Mouse (Mus musculus) limb, embryonic 14.5 days (tissue): ENCODE measurements around the gene Srgap1. TPM values are rescaled to one million over a fixed set of nuclear protein-coding genes. Genes with fewer than 3 reads are reported as not detected.

Source experiments
- ATAC-seq: fragments of 200-750 bp; cut with Nextera tagmentation; 2 replicates; pipeline ENCODE4 v1.8.0; 2017; ENCODE audit warnings: low read depth, moderate number of reproducible peaks, moderate TSS enrichment; ENCODE audit not compliant: low FRiP score
- DNase-seq: peaks from one replicate; pipeline ENCODE4 v3.0.0-alpha.2; 2015; ENCODE audit warnings: low spot score
- H3K27ac ChIP-seq: fragments of 300-500 bp; sonication (generic); replicated peaks from 2 replicates; pipeline ENCODE4 v1.5.1; 2014; ENCODE audit warnings: low read depth, mild to moderate bottlenecking, low read length, moderate library complexity, mixed read lengths
- H3K27me3 ChIP-seq: fragments of 300-500 bp; sonication (generic); 2 replicates; pipeline ENCODE4 v1.6.1; 2014; ENCODE audit warnings: low read length, mixed read lengths; ENCODE audit not compliant: control insufficient read depth, insufficient read depth
- H3K36me3 ChIP-seq: fragments of 300-500 bp; sonication (generic); 2 replicates; pipeline ENCODE4 v1.6.1; 2014; ENCODE audit warnings: mild to moderate bottlenecking, low read length, moderate library complexity, mixed read lengths; ENCODE audit not compliant: control insufficient read depth, insufficient read depth
- H3K4me1 ChIP-seq: fragments of 300-500 bp; sonication (generic); 2 replicates; pipeline ENCODE4 v1.6.1; 2014; ENCODE audit warnings: antibody characterized with exemption, low read length, mixed read lengths; ENCODE audit not compliant: control insufficient read depth, insufficient read depth
- H3K4me2 ChIP-seq: fragments of 300-500 bp; sonication (generic); replicated peaks from 2 replicates; pipeline ENCODE4 v1.6.1; 2014; ENCODE audit warnings: low read depth, mild to moderate bottlenecking, low read length, moderate library complexity; ENCODE audit not compliant: severe bottlenecking
- H3K4me3 ChIP-seq: fragments of 300-500 bp; sonication (generic); replicated peaks from 2 replicates; pipeline ENCODE4 v1.5.1; 2014; ENCODE audit warnings: low read length
- H3K9ac ChIP-seq: fragments of 300-500 bp; sonication (generic); 2 replicates; pipeline ENCODE4 v1.6.1; 2014; ENCODE audit warnings: mild to moderate bottlenecking, low read depth, low read length, moderate library complexity; ENCODE audit not compliant: severe bottlenecking
- H3K9me3 ChIP-seq: fragments of 300-500 bp; sonication (generic); 2 replicates; pipeline ENCODE4 v1.6.1; 2016; ENCODE audit warnings: low read length; ENCODE audit not compliant: control insufficient read depth
- POLR2A ChIP-seq: fragments of 200-500 bp; IDR thresholded peaks from 2 replicates; pipeline ENCODE4 v1.8.0; 2012; ENCODE audit warnings: inconsistent platforms, mild to moderate bottlenecking, moderate library complexity, borderline replicate concordance; ENCODE audit not compliant: insufficient read depth, insufficient read length; ENCODE audit errors: extremely low read depth
- WGBS: fragments of 180-500 bp; shearing (Covaris S2); extraction: QIAGEN DNeasy Blood & Tissue Kit; methylation state at CpG from one replicate; pipeline ENCODE4 v1.1.7; 2014; 5-methylcytosine and 5-hydroxymethylcytosine counted together
- polyA plus RNA-seq, 2 experiments: library from polyadenylated mRNA; depleted of rRNA in 1 of 2; stranded (reverse) in 1 of 2; unstranded in 1 of 2; fragments of >200 nt; fragmentation: Nextera tagmentation in 1 of 2; extraction: Ambion mirVana in 1 of 2; gene quantifications; 2 replicates each; pipeline versions ENCODE4 v1.2.1 to v1.2.3; 2012 to 2014

Srgap1 gene
- polyA plus RNA-seq, 2 experiments = 9.6 to 18.2 TPM

DNA sequence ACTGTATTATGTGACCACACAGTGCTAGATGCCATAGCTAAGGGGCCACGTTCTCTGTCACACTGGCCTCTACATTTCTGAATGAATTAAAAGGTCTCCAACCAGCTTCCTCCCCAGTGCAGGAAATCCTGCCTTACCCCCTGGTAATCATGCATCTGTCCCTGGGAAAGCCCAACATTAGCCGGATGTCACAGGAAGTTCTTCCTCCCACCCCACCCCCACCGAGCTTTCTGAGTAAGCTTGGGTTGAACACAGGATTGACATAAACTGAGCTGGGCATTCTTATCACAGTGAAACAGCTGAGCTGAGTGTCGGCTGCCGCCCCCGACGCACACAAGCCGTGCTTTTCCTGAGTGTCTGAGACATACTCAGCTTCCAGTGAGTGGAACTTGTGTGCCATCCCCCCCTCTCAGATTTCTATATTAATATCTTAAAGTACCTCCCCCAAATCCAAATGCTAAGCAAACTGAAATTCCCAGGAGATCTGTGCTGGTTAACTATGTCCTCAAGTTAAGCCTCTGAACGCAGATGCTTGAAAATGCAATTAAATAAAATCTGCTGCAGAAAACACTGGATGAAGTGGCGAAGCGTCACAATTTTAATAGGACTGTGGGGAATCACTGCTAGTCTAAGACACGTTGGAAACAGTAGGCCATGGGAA is 38.3 kb downstream of the Srgap1 start:
- Histone ChIP-seq H3K36me3 (no peaks in the 10 kb centered on the region), H3K4me2 (no peak overlapping the region), H3K4me3 (no peak overlapping the region), H3K4me1 (peaks cover 14% of the 10 kb centered on the region), H3K9me3 (no peaks in the 10 kb centered on the region), H3K27me3 (no peaks in the 10 kb centered on the region), H3K27ac (0 out of 2 replicates have a peak overlapping the region, but pooled peaks have one; percentile 1), H3K9ac (no peak overlapping the region)
- peak; percentile 70 for ATAC-seq
- 37% methylated on average over 12 of the region's 12 CpGs for WGBS
- no peak for TF ChIP-seq POLR2A
- peak; percentile 59 for DNase-seq

DNA sequence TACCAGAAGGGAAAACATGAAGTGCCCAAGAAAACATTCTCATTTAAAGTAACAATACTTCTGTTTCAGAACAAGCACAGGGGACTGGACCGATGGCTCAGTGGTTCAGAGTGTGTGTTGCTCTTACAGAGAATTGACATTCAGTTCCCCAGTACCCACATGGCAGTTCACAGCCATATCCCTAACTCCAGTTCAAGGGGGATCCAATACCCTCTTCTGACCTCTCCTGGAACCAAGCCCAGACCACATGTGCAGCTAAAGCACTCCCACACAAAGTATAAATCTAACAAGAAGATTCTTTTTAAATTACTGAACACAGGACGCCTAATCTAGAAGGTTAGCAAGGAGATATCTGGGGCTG is 38.8 kb downstream of the Srgap1 start:
- WGBS = 57% methylated on average over 2 of the region's 2 CpGs
- no peaks in the 10 kb centered on the region for H3K27me3 ChIP-seq
- H3K4me3 ChIP-seq = no peak overlapping the region
- DNase-seq = no peak
- no peaks in the 10 kb centered on the region for H3K9me3 ChIP-seq
- peaks cover 14% of the 10 kb centered on the region for H3K4me1 ChIP-seq
- 0 out of 2 replicates have a peak, but pooled peaks have one; percentile 36 for ATAC-seq
- no peak overlapping the region for H3K4me2 ChIP-seq
- 0 out of 2 replicates have a peak overlapping the region, but pooled peaks have one; percentile 1 for H3K27ac ChIP-seq
- H3K9ac ChIP-seq = no peak overlapping the region
- TF ChIP-seq POLR2A = no peak
- no peaks in the 10 kb centered on the region for H3K36me3 ChIP-seq

DNA sequence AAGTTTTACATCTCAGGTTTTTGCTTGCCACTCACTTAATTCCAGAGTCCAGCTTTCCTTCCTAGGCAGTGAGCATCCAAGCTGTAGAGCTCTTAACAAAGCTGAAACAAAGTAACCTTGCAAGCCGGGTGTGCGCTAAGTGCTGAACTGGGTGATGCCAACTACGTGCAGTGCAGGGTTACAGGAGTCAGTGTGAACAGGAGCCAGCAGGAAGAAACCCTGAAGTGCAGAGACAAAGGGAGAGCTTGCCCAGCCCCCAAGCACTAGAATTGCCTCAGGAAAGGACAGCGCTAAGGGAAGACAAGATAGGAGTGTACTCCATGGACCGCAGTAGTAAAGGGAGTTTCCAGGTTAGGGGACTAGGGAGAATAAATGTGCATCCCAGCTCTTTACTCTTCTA is 40.5 kb downstream of the Srgap1 start:
- ATAC-seq = no peak
- Histone ChIP-seq H3K4me1 (peaks cover 14% of the 10 kb centered on the region), H3K27ac (no peak overlapping the region), H3K36me3 (no peaks in the 10 kb centered on the region), H3K4me3 (no peak overlapping the region), H3K9me3 (no peaks in the 10 kb centered on the region), H3K4me2 (no peak overlapping the region), H3K27me3 (no peaks in the 10 kb centered on the region), H3K9ac (no peak overlapping the region)
- TF ChIP-seq POLR2A = no peak
- WGBS = 68% methylated on average over 5 of the region's 5 CpGs
- no peak for DNase-seq

DNA sequence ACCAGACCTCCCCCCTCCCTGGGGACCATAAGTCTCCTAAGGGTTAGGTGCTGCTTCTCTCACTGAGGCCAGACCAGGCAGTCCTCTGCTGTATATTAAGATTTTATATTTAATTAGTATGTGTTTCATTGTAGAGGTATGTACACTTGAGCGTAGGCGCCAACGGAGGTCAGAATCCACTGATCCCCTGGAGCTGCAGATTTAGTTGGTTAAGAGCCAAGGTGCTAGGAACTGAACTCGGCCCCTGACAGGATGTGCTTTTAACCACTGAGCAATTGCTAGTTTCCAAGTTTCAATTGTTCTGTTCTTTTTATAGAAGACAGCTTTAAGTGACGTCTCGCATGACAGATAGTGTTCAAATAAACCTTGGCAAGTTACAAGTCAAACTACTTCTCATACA is 41.0 kb downstream of the Srgap1 start:
- no peaks in the 10 kb centered on the region for H3K36me3 ChIP-seq
- H3K9ac ChIP-seq = no peak overlapping the region
- no peaks in the 10 kb centered on the region for H3K27me3 ChIP-seq
- DNase-seq = no peak
- TF ChIP-seq POLR2A = no peak
- no peak overlapping the region for H3K27ac ChIP-seq
- 67% methylated on average over 6 of the region's 6 CpGs for WGBS
- H3K4me3 ChIP-seq = no peak overlapping the region
- no peak overlapping the region for H3K4me2 ChIP-seq
- no peaks in the 10 kb centered on the region for H3K9me3 ChIP-seq
- ATAC-seq = no peak
- peaks cover 14% of the 10 kb centered on the region for H3K4me1 ChIP-seq

DNA sequence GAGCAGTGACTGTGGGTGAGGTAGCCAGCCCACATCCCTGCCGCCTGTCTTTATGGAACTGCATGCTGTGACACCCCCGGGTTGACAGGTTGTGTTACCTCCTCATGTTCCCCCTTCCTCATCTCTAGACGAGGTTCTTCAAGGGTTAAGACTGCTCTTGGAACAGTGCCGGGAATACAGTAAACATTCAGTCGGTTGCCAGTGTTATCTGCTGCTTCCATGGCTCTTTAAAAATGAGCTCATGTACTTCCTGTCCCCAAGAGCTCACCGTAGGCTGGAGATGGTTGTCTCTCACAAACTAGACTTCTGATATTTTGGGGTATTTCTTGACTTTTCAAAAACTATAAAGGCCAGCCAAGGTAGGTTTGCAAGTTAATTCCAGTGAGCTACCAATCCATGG is 41.6 kb downstream of the Srgap1 start:
- DNase-seq (peak; percentile 36), ATAC-seq (no peak)
- no peaks in the 10 kb centered on the region for H3K27me3 ChIP-seq
- 59% methylated on average over 6 of the region's 6 CpGs for WGBS
- TF ChIP-seq POLR2A = no peak
- no peak overlapping the region for H3K4me2 ChIP-seq
- no peak overlapping the region for H3K27ac ChIP-seq
- H3K36me3 ChIP-seq = no peaks in the 10 kb centered on the region
- no peak overlapping the region for H3K9ac ChIP-seq
- H3K4me3 ChIP-seq = no peak overlapping the region
- peaks cover 14% of the 10 kb centered on the region for H3K4me1 ChIP-seq
- H3K9me3 ChIP-seq = no peaks in the 10 kb centered on the region

GRCm38 (mm10) chr10:122002930-122003329 is 44.2 kb downstream of the Srgap1 start:
- ATAC-seq (no peak), DNase-seq (no peak)
- no peaks in the 10 kb centered on the region for H3K27me3 ChIP-seq
- peaks cover 6% of the 10 kb centered on the region; the same call in 1 of the 2 replicates for H3K4me1 ChIP-seq
- no peaks in the 10 kb centered on the region for H3K36me3 ChIP-seq
- H3K9ac ChIP-seq = no peak overlapping the region
- no peak overlapping the region for H3K27ac ChIP-seq
- no peak overlapping the region for H3K4me2 ChIP-seq
- 65% methylated on average over 6 of the region's 6 CpGs for WGBS
- no peak for TF ChIP-seq POLR2A
- H3K4me3 ChIP-seq = no peak overlapping the region
- H3K9me3 ChIP-seq = no peaks in the 10 kb centered on the region
